Mouse (Mus musculus): Measurements from ENCODE around the gene Spata2.

- TF ChIP-seq POLR2A (IDR thresholded peaks at IDR 0.05; ENCODE audit: insufficient read length, low read depth) (no peak), MAX (IDR thresholded peaks at IDR 0.05; ENCODE audit: low read depth) (no peak)
Measured at GRCm38 (mm10) chr2:167457213-167457612, 35.5 kb downstream of the Spata2 start.
